Mouse (Mus musculus) CH12.LX (cell line): ENCODE measurements around the gene Elovl5. TPM values are rescaled to one million over a fixed set of nuclear protein-coding genes. Genes with fewer than 3 reads are reported as not detected.

Source experiments
- DNase-seq: peaks from one replicate; pipeline ENCODE4 v3.0.0-alpha.2; 2013; ENCODE audit errors: extremely low read depth
- H3K27ac ChIP-seq: 2 replicates; pipeline ENCODE4 v1.5.1; 2012; ENCODE audit warnings: low read depth, mild to moderate bottlenecking, control low read depth, moderate library complexity; ENCODE audit not compliant: insufficient read depth
- H3K27me3 ChIP-seq: replicated peaks from 2 replicates; pipeline ENCODE3; 2012; ENCODE audit warnings: inconsistent platforms
- H3K36me3 ChIP-seq, 2 experiments: replicated peaks in 1 of 2; 2 replicates each; pipeline versions ENCODE3 to v1.6.1; 2012; ENCODE audit warnings: inconsistent platforms in 1 of 2, low read length in 1 of 2, mild to moderate bottlenecking in 1 of 2, mixed read lengths in 1 of 2, moderate library complexity in 1 of 2; ENCODE audit not compliant: control insufficient read depth in 1 of 2, insufficient read depth in 1 of 2
- H3K4me1 ChIP-seq, 2 experiments: 2 replicates each; pipeline ENCODE4 v1.6.1; 2012; ENCODE audit warnings: inconsistent platforms in 1 of 2, moderate library complexity in 1 of 2; ENCODE audit not compliant: insufficient read depth in 2 of 2, control insufficient read depth in 1 of 2
- H3K4me2 ChIP-seq: 2 replicates; pipeline ENCODE4 v1.6.1; 2012; ENCODE audit warnings: low read depth, mild to moderate bottlenecking, control low read depth; ENCODE audit not compliant: poor library complexity, insufficient read depth, severe bottlenecking
- H3K4me3 ChIP-seq, 3 experiments: fragments of 150-350 bp in 1 of 3; sonication (generic) in 1 of 3; replicated peaks in 1 of 3; 2 replicates each; pipeline versions ENCODE3 to v1.5.1; 2011 to 2012; ENCODE audit warnings: low read depth in 2 of 3, low read length in 2 of 3, mild to moderate bottlenecking in 2 of 3, moderate library complexity in 2 of 3, control low read depth in 1 of 3, improper control_type of control experiment in 1 of 3, inconsistent platforms in 1 of 3, mixed read lengths in 1 of 3; ENCODE audit not compliant: poor library complexity in 1 of 3
- H3K79me2 ChIP-seq: replicated peaks from 2 replicates; pipeline ENCODE4 v1.6.1; 2012; ENCODE audit warnings: mild to moderate bottlenecking, moderate library complexity; ENCODE audit not compliant: control insufficient read depth, poor library complexity, insufficient read depth, severe bottlenecking; ENCODE audit errors: extremely low read depth
- H3K9ac ChIP-seq: 2 replicates; pipeline ENCODE4 v1.6.1; 2012; ENCODE audit warnings: low read depth, mild to moderate bottlenecking, control low read depth, moderate library complexity; ENCODE audit not compliant: insufficient read depth
- H3K9me3 ChIP-seq: replicated peaks from 2 replicates; pipeline ENCODE3; 2012; ENCODE audit warnings: low read length, inconsistent platforms, mixed read lengths
- BHLHE40 ChIP-seq: IDR thresholded peaks from 2 replicates; pipeline ENCODE4 v1.6.1; 2011; ENCODE audit warnings: mild to moderate bottlenecking, low read depth, low read length, improper control_type of control experiment
- CHD2 ChIP-seq: IDR thresholded peaks from 2 replicates; pipeline ENCODE4 v1.6.1; 2011; ENCODE audit warnings: low read length, improper control_type of control experiment
- E2F4 ChIP-seq: IDR thresholded peaks from 2 replicates; pipeline ENCODE4 v1.6.1; 2011; ENCODE audit warnings: low read depth, low read length, improper control_type of control experiment; ENCODE audit not compliant: insufficient replicate concordance
- EP300 ChIP-seq: IDR thresholded peaks from 2 replicates; pipeline ENCODE4 v1.6.1; 2011; ENCODE audit warnings: low read length, improper control_type of control experiment
- ETS1 ChIP-seq: conservative IDR thresholded peaks from 2 replicates; pipeline ENCODE4 v1.6.1; 2012; ENCODE audit warnings: low read depth, mild to moderate bottlenecking, inconsistent platforms, low read length, improper control_type of control experiment, moderate library complexity
- HCFC1 ChIP-seq: IDR thresholded peaks from 2 replicates; pipeline ENCODE4 v1.6.1; 2012; ENCODE audit warnings: low read depth, mild to moderate bottlenecking, inconsistent platforms, low read length, improper control_type of control experiment
- IRF4 ChIP-seq: IDR thresholded peaks from 2 replicates; pipeline ENCODE4 v1.6.1; 2014; ENCODE audit warnings: low read depth, mild to moderate bottlenecking, inconsistent platforms, low read length, improper control_type of control experiment
- JUN ChIP-seq: IDR thresholded peaks from 2 replicates; pipeline ENCODE4 v1.6.1; 2011; ENCODE audit warnings: low read depth, mild to moderate bottlenecking, low read length, improper control_type of control experiment, moderate library complexity; ENCODE audit not compliant: insufficient read depth
- JUND ChIP-seq: conservative IDR thresholded peaks from 2 replicates; pipeline ENCODE4 v1.6.1; 2011; ENCODE audit warnings: low read depth, low read length, improper control_type of control experiment
- KAT2A ChIP-seq: IDR thresholded peaks from 2 replicates; pipeline ENCODE4 v1.6.1; 2012; ENCODE audit warnings: low read length, improper control_type of control experiment, inconsistent platforms; ENCODE audit not compliant: insufficient replicate concordance
- MEF2A ChIP-seq: IDR thresholded peaks from 2 replicates; pipeline ENCODE4 v1.6.1; 2014; ENCODE audit warnings: low read depth, mild to moderate bottlenecking, inconsistent platforms, low read length, improper control_type of control experiment, borderline replicate concordance
- MXI1 ChIP-seq: IDR thresholded peaks from 2 replicates; pipeline ENCODE4 v1.6.1; 2011; ENCODE audit warnings: mild to moderate bottlenecking, low read depth, low read length, improper control_type of control experiment
- NELFE ChIP-seq: IDR thresholded peaks from 2 replicates; pipeline ENCODE4 v1.6.1; 2011; ENCODE audit warnings: low read depth, low read length, improper control_type of control experiment
- NRF1 ChIP-seq: IDR thresholded peaks from 2 replicates; pipeline ENCODE4 v1.6.1; 2014; ENCODE audit warnings: low read depth, mild to moderate bottlenecking, inconsistent platforms, low read length, improper control_type of control experiment, moderate library complexity
- POLR2A ChIP-seq: IDR thresholded peaks from 2 replicates; pipeline ENCODE4 v1.6.1; 2011; ENCODE audit warnings: low read depth, mild to moderate bottlenecking, improper control_type of control experiment, low read length
- RAD21 ChIP-seq: IDR thresholded peaks from 2 replicates; pipeline ENCODE4 v1.6.1; 2011; ENCODE audit warnings: low read depth, mild to moderate bottlenecking, low read length, improper control_type of control experiment, moderate library complexity
- RCOR1 ChIP-seq: conservative IDR thresholded peaks from 2 replicates; pipeline ENCODE4 v1.6.1; 2012; ENCODE audit warnings: low read depth, mild to moderate bottlenecking, inconsistent platforms, low read length, improper control_type of control experiment
- USF2 ChIP-seq: conservative IDR thresholded peaks from 2 replicates; pipeline ENCODE4 v1.6.1; 2011; ENCODE audit warnings: low read depth, low read length, improper control_type of control experiment
- ZC3H11A ChIP-seq: IDR thresholded peaks from 2 replicates; pipeline ENCODE4 v1.6.1; 2012; ENCODE audit warnings: low read depth, mild to moderate bottlenecking, inconsistent platforms, low read length, improper control_type of control experiment
- ZKSCAN1 ChIP-seq: IDR thresholded peaks from 2 replicates; pipeline ENCODE4 v1.6.1; 2012; ENCODE audit warnings: low read depth, inconsistent platforms, low read length, improper control_type of control experiment, borderline replicate concordance
- ZMIZ1 ChIP-seq: IDR thresholded peaks from 2 replicates; pipeline ENCODE4 v1.6.1; 2012; ENCODE audit warnings: low read depth, mild to moderate bottlenecking, inconsistent platforms, low read length, improper control_type of control experiment
- dilution Hi-C: fragments of 300-500 bp; cut with MboI; formaldehyde crosslinking; loops from 2 replicates; pipeline ENCODE4 v1.14.3; 2020; ENCODE audit warnings: low sequenced_read_pairs; ENCODE audit not compliant: extremely low pct_unique_long_range_greater_than_20kb, extremely low pct_ligation_motif_present
- in situ Hi-C: fragments of 300-500 bp; cut with MboI; formaldehyde crosslinking; loops from 3 replicates; pipeline ENCODE4 v1.14.3; 2019; ENCODE audit warnings: low sequenced_read_pairs, low pct_ligation_motif_present, low pct_unique_long_range_greater_than_20kb, mixed read lengths
- polyA plus RNA-seq: library from polyadenylated mRNA; unstranded; fragments of >175 nt; gene quantifications from 2 replicates; pipeline ENCODE4 v1.2.1, GENCODE M21; 2012; ENCODE audit warnings: low read depth; ENCODE audit not compliant: insufficient read length
- total RNA-seq, 2 experiments: library from RNA; depleted of rRNA; stranded (reverse); fragments of 300-350 nt in 1 of 2; fragments of >200 nt in 1 of 2; gene quantifications; 2 replicates each; pipeline ENCODE4 v1.2.3; 2012 to 2014

Elovl5 gene
- total and polyA plus RNA-seq, 3 experiments: 44.0 to 122 (median 63.0) TPM

DNA sequence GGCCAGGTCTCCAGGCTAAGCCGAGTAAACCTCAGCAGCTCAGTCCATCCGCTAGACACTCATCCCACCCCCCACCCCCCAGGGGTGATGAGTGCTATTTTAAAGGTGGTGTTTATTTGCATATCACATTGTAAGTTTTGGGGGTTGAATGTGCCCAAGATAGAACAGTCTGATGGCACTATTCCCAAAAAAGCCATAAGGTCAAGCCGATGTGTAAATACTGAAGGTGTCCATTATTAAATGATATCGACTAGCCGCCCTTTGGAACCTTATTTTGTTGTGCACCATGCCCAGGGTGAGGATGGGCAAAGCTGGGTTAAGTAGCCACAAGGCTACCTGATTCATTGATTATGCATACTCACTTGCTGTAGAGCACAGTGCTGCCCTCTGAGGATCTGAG lies 9.7 kb downstream of the Elovl5 start:
- dilution Hi-C loops: no loop called here
- Histone ChIP-seq H3K9ac (no peak overlapping the region), H3K36me3 (peaks cover 3 to 44% of the 10 kb centered on the region in 2 experiments), H3K4me3 (no peak overlapping the region), H3K27me3 (no peaks in the 10 kb centered on the region), H3K4me2 (no peak overlapping the region), H3K79me2 (peaks cover 27% of the 10 kb centered on the region), H3K4me1 (peaks cover 36 to 99% of the 10 kb centered on the region in 2 experiments), H3K9me3 (no peaks in the 10 kb centered on the region), H3K27ac (no peak overlapping the region)
- no peak for TF ChIP-seq EP300
- TF ChIP-seq ZC3H11A: no peak
- TF ChIP-seq CHD2: no peak
- TF ChIP-seq ZKSCAN1: no peak
- no peak for TF ChIP-seq IRF4
- TF ChIP-seq NRF1: no peak
- TF ChIP-seq USF2: no peak
- no peak for TF ChIP-seq RAD21
- TF ChIP-seq NELFE: no peak
- no peak for TF ChIP-seq ZMIZ1
- no peak for TF ChIP-seq KAT2A
- TF ChIP-seq JUN: no peak
- TF ChIP-seq HCFC1: no peak
- TF ChIP-seq POLR2A: no peak
- TF ChIP-seq MXI1: no peak
- TF ChIP-seq MEF2A: no peak
- no peak for TF ChIP-seq ETS1
- TF ChIP-seq JUND: no peak
- no peak for DNase-seq
- in situ Hi-C loops: loop anchor here (5.0 kb wide), 1 partner anchor 85 kb away; no protein-coding TSS in a partner anchor

DNA sequence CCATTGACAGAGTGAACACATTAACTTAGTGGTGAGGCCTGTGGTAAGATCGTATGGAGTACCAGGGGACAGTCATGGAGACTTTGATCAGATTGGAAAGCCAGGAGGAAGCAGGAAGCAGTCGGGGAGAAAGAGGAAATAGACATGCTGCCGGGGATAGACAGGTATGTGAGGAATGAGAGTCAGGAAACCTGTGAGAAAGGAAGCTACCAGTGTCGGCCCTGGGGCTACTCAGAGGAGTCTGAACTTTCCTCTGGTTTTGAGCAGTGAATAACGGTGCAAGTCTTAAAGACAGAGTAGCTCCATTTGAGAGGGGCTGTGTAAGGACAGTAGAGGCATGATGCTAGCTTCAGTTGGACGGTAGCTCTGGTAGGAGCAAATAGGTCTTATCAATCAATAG lies 10.3 kb downstream of the Elovl5 start:
- Histone ChIP-seq H3K4me3 (no peak overlapping the region), H3K27me3 (no peaks in the 10 kb centered on the region), H3K27ac (no peak overlapping the region), H3K79me2 (peaks cover 31% of the 10 kb centered on the region), H3K9me3 (no peaks in the 10 kb centered on the region), H3K4me1 (peaks cover 36 to 99% of the 10 kb centered on the region in 2 experiments), H3K4me2 (no peak overlapping the region), H3K9ac (no peak overlapping the region), H3K36me3 (peaks cover 3 to 40% of the 10 kb centered on the region in 2 experiments)
- no peak for TF ChIP-seq ETS1
- TF ChIP-seq NELFE: no peak
- TF ChIP-seq RCOR1: no peak
- TF ChIP-seq BHLHE40: no peak
- no peak for TF ChIP-seq ZKSCAN1
- TF ChIP-seq E2F4: no peak
- TF ChIP-seq POLR2A: no peak
- dilution Hi-C loops: no loop called here
- in situ Hi-C loops: loop anchor here (5.0 kb wide), 1 partner anchor 85 kb away; no protein-coding TSS in a partner anchor
- no peak for DNase-seq
